Mouse (Mus musculus): Measurements from ENCODE around the gene 1700018F24Rik. TPM values are rescaled to one million over a fixed set of nuclear protein-coding genes. Genes with fewer than 3 reads are reported as not detected.
"Not testable (repeated sequence)": the region's sequence is repeated elsewhere in the genome, so short reads cannot be mapped to it uniquely, and the experiment has no call there.

1700018F24Rik gene
- polyA plus RNA-seq (2014; fragmentation: Nextera tagmentation; extraction: Ambion mirVana) = not detected in 2 replicates

DNA sequence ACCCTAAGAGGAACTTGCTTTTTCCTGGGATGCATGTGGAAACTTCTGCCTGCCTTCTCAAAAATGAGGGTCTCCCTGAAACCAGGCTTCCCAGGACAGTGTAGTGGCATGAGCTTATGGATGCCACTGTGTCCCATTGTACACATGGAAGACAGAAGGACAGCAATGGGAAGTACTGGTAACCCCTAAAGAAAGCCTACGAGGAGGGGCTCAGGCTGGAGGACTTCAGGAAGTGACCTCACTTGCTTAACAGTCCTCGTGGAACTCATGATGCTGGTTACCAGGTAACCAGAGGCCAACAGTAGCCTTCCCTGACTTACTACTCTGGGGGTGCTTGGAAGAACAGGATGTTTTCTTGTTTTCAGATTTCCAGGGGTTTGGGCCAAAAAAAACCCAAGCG is at the start of gene 1700018F24Rik:
Gene 1700018F24Rik, plus strand, starts transcription at position 301 of the 400 bp plus-strand sequence.
- not testable (repeated sequence) for H3K9me3 ChIP-seq (replicated peaks; ENCODE audit: control insufficient read depth, low read length); H3K27me3 ChIP-seq (replicated peaks; ENCODE audit: control insufficient read depth, insufficient read depth, low read length); DNase-seq (ENCODE audit: low spot score); H3K27ac ChIP-seq (ENCODE audit: low read depth, low read length); H3K36me3 ChIP-seq (ENCODE audit: control insufficient read depth, insufficient read depth, low read length); H3K4me2 ChIP-seq (ENCODE audit: low read length); ATAC-seq; H3K4me3 ChIP-seq (ENCODE audit: low read depth, low read length); H3K4me1 ChIP-seq (ENCODE audit: control insufficient read depth, insufficient read depth, low read length); H3K9ac ChIP-seq (ENCODE audit: low read length)
- 80% methylated on average over 3 of the region's 3 CpGs for WGBS

DNA sequence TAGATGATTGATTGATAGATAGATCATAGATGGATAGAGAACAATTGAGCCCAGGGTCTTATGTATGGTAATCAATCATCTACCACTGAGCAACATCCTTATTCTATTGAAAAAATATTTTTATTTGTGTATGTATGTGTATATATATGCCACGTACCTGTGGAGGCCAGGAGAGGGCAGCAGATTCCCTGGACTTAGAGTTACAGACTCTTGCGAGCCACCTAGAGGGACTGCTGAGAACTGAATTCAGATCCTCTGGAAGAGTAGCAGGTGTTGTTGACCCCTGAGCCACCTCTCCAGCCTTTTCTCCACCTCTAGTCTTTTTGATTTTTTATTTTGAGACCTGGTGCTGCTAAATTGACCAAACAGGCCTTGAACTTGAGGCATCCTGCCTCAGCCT is 44.3 kb upstream of the 1700018F24Rik start:
- no peak overlapping the region for H3K4me2 ChIP-seq (ENCODE audit: low read length)
- H3K9me3 ChIP-seq (replicated peaks; ENCODE audit: control insufficient read depth, low read length) = no peaks in the 10 kb centered on the region
- no peaks in the 10 kb centered on the region for H3K27me3 ChIP-seq (replicated peaks; ENCODE audit: control insufficient read depth, insufficient read depth, low read length)
- no peak overlapping the region for H3K4me3 ChIP-seq (ENCODE audit: low read depth, low read length)
- H3K9ac ChIP-seq (ENCODE audit: low read length) = no peak overlapping the region
- no peaks in the 10 kb centered on the region for H3K4me1 ChIP-seq (ENCODE audit: control insufficient read depth, insufficient read depth, low read length)
- DNase-seq (ENCODE audit: low spot score) (peak; percentile 23), ATAC-seq (no peak)
- H3K36me3 ChIP-seq (ENCODE audit: control insufficient read depth, insufficient read depth, low read length) = no peaks in the 10 kb centered on the region
- no peak overlapping the region for H3K27ac ChIP-seq (ENCODE audit: low read depth, low read length)
- WGBS = 36% methylated on average over 2 of the region's 2 CpGs

DNA sequence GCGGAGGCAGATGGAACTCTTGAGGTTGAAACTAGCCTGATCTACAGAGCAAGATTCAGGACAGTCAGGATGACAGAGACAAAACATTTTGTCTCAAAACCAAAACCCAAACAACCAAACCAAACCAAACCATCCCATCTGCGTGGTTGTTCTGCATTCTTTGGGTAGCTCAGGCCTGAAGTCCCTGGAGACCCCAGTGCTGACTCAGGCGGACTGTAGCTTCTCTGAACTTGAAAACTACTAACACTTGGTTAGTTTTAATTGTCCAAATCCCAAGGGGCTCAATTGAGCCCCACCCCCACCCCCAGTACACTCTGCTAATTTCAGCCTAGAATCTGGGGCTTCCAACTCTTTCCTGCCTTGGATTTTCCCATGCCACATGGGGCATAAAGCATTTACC is 39.4 kb upstream of the 1700018F24Rik start:
- no peak overlapping the region for H3K4me3 ChIP-seq (ENCODE audit: low read depth, low read length)
- ATAC-seq (no peak), DNase-seq (ENCODE audit: low spot score) (no peak)
- H3K9me3 ChIP-seq (replicated peaks; ENCODE audit: control insufficient read depth, low read length) = no peaks in the 10 kb centered on the region
- no peaks in the 10 kb centered on the region for H3K36me3 ChIP-seq (ENCODE audit: control insufficient read depth, insufficient read depth, low read length)
- H3K27ac ChIP-seq (ENCODE audit: low read depth, low read length) = no peak overlapping the region
- H3K4me2 ChIP-seq (ENCODE audit: low read length) = no peak overlapping the region
- H3K4me1 ChIP-seq (ENCODE audit: control insufficient read depth, insufficient read depth, low read length) = no peaks in the 10 kb centered on the region
- no peaks in the 10 kb centered on the region for H3K27me3 ChIP-seq (replicated peaks; ENCODE audit: control insufficient read depth, insufficient read depth, low read length)
- H3K9ac ChIP-seq (ENCODE audit: low read length) = no peak overlapping the region
- 82% methylated on average over 3 of the region's 3 CpGs for WGBS

DNA sequence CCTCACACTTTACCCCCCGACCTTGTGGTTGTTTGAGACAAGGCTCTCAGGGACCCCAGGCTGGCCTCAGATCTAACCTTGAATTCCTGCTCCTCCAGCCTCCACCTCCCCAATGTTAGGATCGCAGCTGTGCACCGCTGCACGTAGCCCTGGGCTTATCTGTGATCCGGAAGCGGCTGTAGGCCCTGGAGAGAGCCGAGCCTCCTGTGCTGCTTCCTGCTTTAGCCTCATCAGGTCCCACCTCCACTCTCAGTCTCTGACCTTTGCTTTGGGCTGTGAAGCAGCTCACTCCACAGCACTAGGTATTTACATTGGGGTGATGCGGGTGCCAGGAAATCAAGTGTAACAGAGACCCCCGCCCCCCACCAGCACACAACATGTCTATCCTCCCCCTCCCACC is 38.3 kb upstream of the 1700018F24Rik start:
- H3K36me3 ChIP-seq (ENCODE audit: control insufficient read depth, insufficient read depth, low read length) = no peaks in the 10 kb centered on the region
- 84% methylated on average over 9 of the region's 9 CpGs for WGBS
- H3K4me2 ChIP-seq (ENCODE audit: low read length) = no peak overlapping the region
- H3K27ac ChIP-seq (ENCODE audit: low read depth, low read length) = no peak overlapping the region
- H3K4me3 ChIP-seq (ENCODE audit: low read depth, low read length) = no peak overlapping the region
- H3K9ac ChIP-seq (ENCODE audit: low read length) = no peak overlapping the region
- ATAC-seq (no peak), DNase-seq (ENCODE audit: low spot score) (no peak)
- H3K4me1 ChIP-seq (ENCODE audit: control insufficient read depth, insufficient read depth, low read length) = no peaks in the 10 kb centered on the region
- H3K9me3 ChIP-seq (replicated peaks; ENCODE audit: control insufficient read depth, low read length) = no peaks in the 10 kb centered on the region
- H3K27me3 ChIP-seq (replicated peaks; ENCODE audit: control insufficient read depth, insufficient read depth, low read length) = no peaks in the 10 kb centered on the region

DNA sequence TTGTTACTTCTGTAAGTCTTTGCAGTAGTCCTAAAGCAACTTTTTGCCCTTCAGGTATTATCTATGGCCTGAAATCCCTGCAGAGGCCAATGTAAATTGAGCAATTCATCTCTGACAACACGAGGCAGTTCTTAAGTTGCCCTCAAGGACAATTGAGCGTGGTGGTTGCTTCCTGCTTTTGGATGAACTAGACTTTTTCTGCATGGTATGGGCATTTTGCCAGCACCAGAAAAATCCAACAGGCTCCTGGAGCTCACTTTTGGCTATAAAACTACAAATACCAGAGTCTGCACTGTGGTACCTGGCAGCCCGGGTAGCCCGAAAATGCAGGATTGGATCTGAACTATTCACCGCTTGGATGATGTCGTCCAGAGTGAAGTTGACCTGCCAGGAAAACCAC is 37.2 kb upstream of the 1700018F24Rik start:
- no peak overlapping the region for H3K27ac ChIP-seq (ENCODE audit: low read depth, low read length)
- WGBS = 87% methylated on average over 6 of the region's 6 CpGs
- no peaks in the 10 kb centered on the region for H3K4me1 ChIP-seq (ENCODE audit: control insufficient read depth, insufficient read depth, low read length)
- H3K36me3 ChIP-seq (ENCODE audit: control insufficient read depth, insufficient read depth, low read length) = no peaks in the 10 kb centered on the region
- no peak overlapping the region for H3K9ac ChIP-seq (ENCODE audit: low read length)
- H3K27me3 ChIP-seq (replicated peaks; ENCODE audit: control insufficient read depth, insufficient read depth, low read length) = no peaks in the 10 kb centered on the region
- ATAC-seq (no peak), DNase-seq (ENCODE audit: low spot score) (no peak)
- H3K4me3 ChIP-seq (ENCODE audit: low read depth, low read length) = no peak overlapping the region
- H3K4me2 ChIP-seq (ENCODE audit: low read length) = no peak overlapping the region
- H3K9me3 ChIP-seq (replicated peaks; ENCODE audit: control insufficient read depth, low read length) = no peaks in the 10 kb centered on the region

DNA sequence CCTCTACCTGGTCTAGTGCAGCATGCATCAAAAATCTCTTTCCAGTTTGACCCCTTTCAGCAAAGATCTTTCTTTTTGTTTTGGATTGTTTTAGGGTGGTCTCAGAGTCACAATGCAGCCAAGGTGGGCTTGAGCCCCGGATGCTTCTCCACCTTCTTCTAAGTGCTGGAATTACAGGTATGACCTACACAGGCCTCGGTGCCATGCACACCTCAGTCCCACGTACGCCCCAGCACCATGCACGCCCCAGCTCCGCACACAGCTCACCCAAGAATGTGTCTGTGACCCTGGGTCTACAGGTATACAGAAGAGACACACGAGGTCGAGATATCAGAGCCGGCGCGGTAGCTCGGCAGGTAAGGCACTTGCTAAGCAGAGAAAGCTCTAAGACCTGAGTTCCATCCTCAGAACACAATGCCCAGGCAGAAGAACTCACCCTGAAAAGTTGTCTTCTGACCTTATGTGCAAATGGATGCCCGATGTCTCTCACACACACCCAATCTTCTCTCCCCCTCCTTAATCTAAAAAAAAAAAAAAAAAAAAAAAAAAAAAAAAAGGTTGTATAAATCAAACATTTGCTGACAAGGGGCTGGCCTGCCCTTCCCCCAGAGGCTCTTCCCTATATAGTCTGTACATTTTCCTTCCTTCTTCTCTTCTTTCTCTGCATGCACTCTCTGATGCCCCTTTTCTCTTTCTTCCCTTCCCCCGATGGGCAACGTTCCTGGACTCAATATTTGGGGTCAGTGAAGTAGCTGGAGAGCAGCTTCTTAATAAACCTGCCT is 33.7 kb upstream of the 1700018F24Rik start:
- H3K36me3 ChIP-seq (ENCODE audit: control insufficient read depth, insufficient read depth, low read length) = no peaks in the 10 kb centered on the region
- WGBS = 94% methylated on average over 15 of the region's 15 CpGs
- no peak overlapping the region for H3K9ac ChIP-seq (ENCODE audit: low read length)
- no peak overlapping the region for H3K4me2 ChIP-seq (ENCODE audit: low read length)
- no peaks in the 10 kb centered on the region for H3K9me3 ChIP-seq (replicated peaks; ENCODE audit: control insufficient read depth, low read length)
- no peaks in the 10 kb centered on the region for H3K27me3 ChIP-seq (replicated peaks; ENCODE audit: control insufficient read depth, insufficient read depth, low read length)
- no peak overlapping the region for H3K4me3 ChIP-seq (ENCODE audit: low read depth, low read length)
- no peaks in the 10 kb centered on the region for H3K4me1 ChIP-seq (ENCODE audit: control insufficient read depth, insufficient read depth, low read length)
- no peak for ATAC-seq
- DNase-seq (ENCODE audit: low spot score) = no peak
- no peak overlapping the region for H3K27ac ChIP-seq (ENCODE audit: low read depth, low read length)

DNA sequence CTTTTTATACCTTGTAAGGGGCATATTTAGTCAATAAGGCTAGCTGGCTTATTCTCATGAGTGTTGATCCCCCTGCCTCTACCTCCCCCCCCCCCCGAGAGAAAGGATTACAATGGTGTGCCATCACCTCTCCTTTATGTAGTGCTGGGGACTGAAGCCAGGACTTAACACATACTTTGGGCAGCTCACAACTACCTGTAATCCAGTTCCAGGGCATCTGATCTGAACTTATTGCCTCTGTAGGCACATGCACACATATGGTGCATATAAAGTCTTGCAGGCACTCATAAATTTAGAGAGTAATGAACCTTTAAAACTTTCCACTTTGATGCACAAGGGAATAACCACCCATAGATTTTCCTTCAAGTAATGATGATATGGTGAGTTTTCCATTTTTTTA is 28.5 kb upstream of the 1700018F24Rik start:
- no peak overlapping the region for H3K27ac ChIP-seq (ENCODE audit: low read depth, low read length)
- WGBS = 80% methylated on average over 1 of the region's 1 CpGs
- no peak overlapping the region for H3K4me3 ChIP-seq (ENCODE audit: low read depth, low read length)
- ATAC-seq (no peak), DNase-seq (ENCODE audit: low spot score) (no peak)
- no peaks in the 10 kb centered on the region for H3K36me3 ChIP-seq (ENCODE audit: control insufficient read depth, insufficient read depth, low read length)
- H3K9me3 ChIP-seq (replicated peaks; ENCODE audit: control insufficient read depth, low read length) = no peaks in the 10 kb centered on the region
- no peaks in the 10 kb centered on the region for H3K27me3 ChIP-seq (replicated peaks; ENCODE audit: control insufficient read depth, insufficient read depth, low read length)
- no peaks in the 10 kb centered on the region for H3K4me1 ChIP-seq (ENCODE audit: control insufficient read depth, insufficient read depth, low read length)
- no peak overlapping the region for H3K4me2 ChIP-seq (ENCODE audit: low read length)
- no peak overlapping the region for H3K9ac ChIP-seq (ENCODE audit: low read length)

DNA sequence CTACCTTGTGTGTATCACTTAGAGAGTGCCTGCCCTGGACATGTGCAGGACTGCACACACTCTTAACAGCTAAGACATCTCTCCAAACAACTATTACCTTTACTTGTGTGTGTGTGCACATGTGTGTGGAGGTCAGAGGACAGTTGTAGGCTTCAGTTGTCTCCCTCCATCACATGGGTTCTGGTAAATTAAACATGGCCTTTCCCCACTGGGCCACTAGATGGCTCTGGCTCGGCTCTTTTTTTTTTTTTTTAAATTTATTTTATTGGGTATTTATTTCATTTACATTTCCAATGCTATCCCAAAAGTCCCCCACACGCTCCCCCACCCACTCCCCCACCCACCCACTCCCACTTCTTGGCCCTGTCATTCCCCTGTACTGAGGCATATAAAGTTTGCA is 26.0 kb upstream of the 1700018F24Rik start:
- not testable (repeated sequence) for H3K9ac ChIP-seq (ENCODE audit: low read length); H3K9me3 ChIP-seq (replicated peaks; ENCODE audit: control insufficient read depth, low read length); H3K27me3 ChIP-seq (replicated peaks; ENCODE audit: control insufficient read depth, insufficient read depth, low read length); ATAC-seq; H3K4me2 ChIP-seq (ENCODE audit: low read length); DNase-seq (ENCODE audit: low spot score); H3K4me1 ChIP-seq (ENCODE audit: control insufficient read depth, insufficient read depth, low read length); H3K36me3 ChIP-seq (ENCODE audit: control insufficient read depth, insufficient read depth, low read length); H3K4me3 ChIP-seq (ENCODE audit: low read depth, low read length); H3K27ac ChIP-seq (ENCODE audit: low read depth, low read length)
- 28% methylated on average over 1 of the region's 2 CpGs for WGBS

DNA sequence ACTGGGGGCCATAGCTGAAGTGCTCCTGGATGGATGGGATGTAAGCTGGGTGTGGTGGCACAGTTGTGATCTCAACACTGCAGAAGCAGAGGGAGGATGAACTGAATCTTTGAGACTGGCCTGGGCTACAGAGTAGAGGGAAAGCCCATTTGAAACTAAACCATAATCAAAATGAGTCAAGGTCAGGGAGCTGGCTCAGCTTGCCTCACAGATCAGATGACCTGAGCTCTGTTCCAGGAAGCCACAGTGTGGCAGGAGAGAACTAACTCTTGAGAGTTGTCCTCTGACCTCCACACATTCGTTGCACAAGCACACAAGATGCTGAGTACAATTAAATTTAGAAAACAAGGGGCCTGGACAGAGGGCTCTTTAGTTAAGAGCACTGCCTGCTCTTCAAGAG is 22.5 kb upstream of the 1700018F24Rik start:
- DNase-seq (ENCODE audit: low spot score); H3K4me2 ChIP-seq (ENCODE audit: low read length); H3K27me3 ChIP-seq (replicated peaks; ENCODE audit: control insufficient read depth, insufficient read depth, low read length); H3K4me1 ChIP-seq (ENCODE audit: control insufficient read depth, insufficient read depth, low read length); H3K4me3 ChIP-seq (ENCODE audit: low read depth, low read length); H3K36me3 ChIP-seq (ENCODE audit: control insufficient read depth, insufficient read depth, low read length); ATAC-seq; H3K27ac ChIP-seq (ENCODE audit: low read depth, low read length); H3K9ac ChIP-seq (ENCODE audit: low read length); H3K9me3 ChIP-seq (replicated peaks; ENCODE audit: control insufficient read depth, low read length): not testable (repeated sequence)
- WGBS = 33% methylated on average over 1 of the region's 1 CpGs

Data from forebrain, embryonic 14.5 days (tissue).